Mouse (Mus musculus) neural tube, embryonic 14.5 days (tissue): Measurements from ENCODE around the gene Asic2. TPM values are rescaled to one million over a fixed set of nuclear protein-coding genes. Genes with fewer than 3 reads are reported as not detected.

Experiments
- ATAC-seq: fragments of 200-750 bp; cut with Nextera tagmentation; 2 replicates; pipeline ENCODE4 v1.8.0; 2017; ENCODE audit warnings: low read depth, mild to moderate bottlenecking, moderate TSS enrichment, moderate library complexity
- H3K27ac ChIP-seq: fragments of 300-500 bp; sonication (generic); 2 replicates; pipeline ENCODE4 v1.5.1; 2014; ENCODE audit warnings: low read depth, mild to moderate bottlenecking, control low read depth, low read length, moderate library complexity, mixed read lengths
- H3K27me3 ChIP-seq: fragments of 300-500 bp; sonication (generic); 2 replicates; pipeline ENCODE4 v1.6.1; 2014; ENCODE audit warnings: low read length; ENCODE audit not compliant: control insufficient read depth, insufficient read depth
- H3K36me3 ChIP-seq: fragments of 300-500 bp; sonication (generic); 2 replicates; pipeline ENCODE4 v1.6.1; 2014; ENCODE audit warnings: low read length, mixed read lengths; ENCODE audit not compliant: control insufficient read depth, insufficient read depth
- H3K4me1 ChIP-seq: fragments of 300-500 bp; sonication (generic); 2 replicates; pipeline ENCODE4 v1.6.1; 2014; ENCODE audit warnings: low read length; ENCODE audit not compliant: control insufficient read depth, insufficient read depth
- H3K4me2 ChIP-seq: fragments of 300-500 bp; sonication (generic); 2 replicates; pipeline ENCODE4 v1.6.1; 2014; ENCODE audit warnings: mild to moderate bottlenecking, low read depth, low read length, control low read depth
- H3K4me3 ChIP-seq: fragments of 300-500 bp; sonication (generic); 2 replicates; pipeline ENCODE4 v1.5.1; 2014; ENCODE audit warnings: low read depth, low read length, control low read depth, mixed read lengths
- H3K9ac ChIP-seq: fragments of 300-500 bp; sonication (generic); replicated peaks from 2 replicates; pipeline ENCODE4 v1.6.1; 2014; ENCODE audit warnings: low read depth, mild to moderate bottlenecking, control low read depth, low read length, mixed read lengths
- H3K9me3 ChIP-seq: fragments of 300-500 bp; sonication (generic); 2 replicates; pipeline ENCODE4 v1.6.1; 2016; ENCODE audit warnings: low read length; ENCODE audit not compliant: control insufficient read depth
- WGBS: fragments of 180-500 bp; shearing (Covaris S2); extraction: QIAGEN DNeasy Blood & Tissue Kit; methylation state at CpG from one replicate; pipeline ENCODE4 v1.1.7; 2014; 5-methylcytosine and 5-hydroxymethylcytosine counted together
- polyA plus RNA-seq: library from polyadenylated mRNA; unstranded; fragments of >200 nt; fragmentation: Nextera tagmentation; extraction: Ambion mirVana; gene quantifications from 2 replicates; pipeline ENCODE4 v1.2.1, GENCODE M21; 2014

Asic2 gene
- polyA plus RNA-seq, 1 experiment from 2014 or later: 16.2 TPM

DNA sequence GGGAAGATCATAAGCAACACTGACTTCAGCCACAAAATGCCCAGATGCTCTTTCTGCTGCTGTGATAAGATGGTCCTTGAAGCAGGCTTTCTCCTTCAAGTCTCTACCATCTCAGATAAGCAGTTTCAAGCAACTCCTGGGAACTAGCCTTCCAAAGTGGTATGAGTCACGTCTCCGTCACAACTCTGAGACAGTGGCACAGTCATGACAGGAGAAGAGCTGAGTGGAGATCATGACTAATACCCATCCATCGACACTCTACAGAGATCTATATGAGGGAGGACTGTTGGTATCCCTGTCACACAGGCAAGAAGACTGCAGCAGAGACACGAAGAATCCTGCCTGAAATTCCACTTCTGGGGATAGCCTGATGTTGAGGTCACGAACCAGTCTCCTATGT is 1049.9 kb downstream of the Asic2 start:
- Histone ChIP-seq H3K4me3 (no peak overlapping the region), H3K4me1 (no peaks in the 10 kb centered on the region), H3K9me3 (no peaks in the 10 kb centered on the region), H3K36me3 (no peaks in the 10 kb centered on the region), H3K27ac (no peak overlapping the region), H3K9ac (no peak overlapping the region), H3K27me3 (no peaks in the 10 kb centered on the region), H3K4me2 (no peak overlapping the region)
- no peak for ATAC-seq
- WGBS: 88% methylated on average over 5 of the region's 5 CpGs

GRCm38 (mm10) chr11:80917688-80918087 is 1050.6 kb downstream of the Asic2 start:
- Histone ChIP-seq H3K9me3 (no peaks in the 10 kb centered on the region), H3K4me1 (no peaks in the 10 kb centered on the region)

DNA sequence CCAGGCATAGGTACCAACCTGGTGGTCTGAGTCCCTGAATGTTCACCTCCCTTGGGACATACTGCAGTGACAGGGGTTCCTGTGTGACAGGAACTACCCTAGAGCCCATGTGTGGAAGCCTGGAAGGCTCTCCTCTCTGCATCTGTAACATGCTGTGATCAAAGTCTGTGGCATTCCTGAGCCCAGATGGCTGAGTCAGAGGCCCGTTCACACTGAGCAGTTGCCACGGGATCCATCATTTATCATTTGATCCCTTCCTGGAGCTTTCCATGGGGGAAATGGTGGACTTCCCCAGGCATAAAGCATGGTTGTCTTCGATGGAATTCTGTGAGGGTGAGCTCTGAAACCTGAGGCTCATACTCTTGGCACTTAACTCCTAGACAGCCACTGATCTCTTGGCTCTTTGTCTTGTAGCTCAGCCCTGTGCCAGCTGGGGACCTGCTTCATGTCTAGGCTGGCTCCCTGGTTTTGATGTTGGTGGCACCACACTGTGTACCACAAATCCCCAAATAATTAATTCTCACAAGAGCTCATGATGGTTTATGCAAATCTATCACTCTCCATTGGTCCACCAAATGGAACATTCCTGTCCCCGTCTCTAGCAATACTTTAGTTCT is 1054.7 kb downstream of the Asic2 start:
- Histone ChIP-seq H3K4me1 (no peaks in the 10 kb centered on the region), H3K27ac (no peak overlapping the region), H3K9ac (no peak overlapping the region), H3K4me3 (no peak overlapping the region), H3K27me3 (no peaks in the 10 kb centered on the region), H3K4me2 (no peak overlapping the region), H3K9me3 (no peaks in the 10 kb centered on the region), H3K36me3 (no peaks in the 10 kb centered on the region)
- WGBS: 48% methylated on average over 4 of the region's 4 CpGs
- no peak for ATAC-seq

More at GRCm38 (mm10) chr11:80917688-80918087, 1050.6 kb downstream of the Asic2 start:
- Histone ChIP-seq H3K4me2 (no peak overlapping the region), H3K4me3 (no peak overlapping the region), H3K27ac (no peak overlapping the region), H3K36me3 (no peaks in the 10 kb centered on the region), H3K9ac (no peak overlapping the region), H3K27me3 (no peaks in the 10 kb centered on the region)
- no peak for ATAC-seq

- WGBS: 73% methylated on average over 5 of the region's 5 CpGs
- no peak for ATAC-seq
Observed at GRCm38 (mm10) chr11:80912721-80913120, 1055.5 kb downstream of the Asic2 start.

DNA sequence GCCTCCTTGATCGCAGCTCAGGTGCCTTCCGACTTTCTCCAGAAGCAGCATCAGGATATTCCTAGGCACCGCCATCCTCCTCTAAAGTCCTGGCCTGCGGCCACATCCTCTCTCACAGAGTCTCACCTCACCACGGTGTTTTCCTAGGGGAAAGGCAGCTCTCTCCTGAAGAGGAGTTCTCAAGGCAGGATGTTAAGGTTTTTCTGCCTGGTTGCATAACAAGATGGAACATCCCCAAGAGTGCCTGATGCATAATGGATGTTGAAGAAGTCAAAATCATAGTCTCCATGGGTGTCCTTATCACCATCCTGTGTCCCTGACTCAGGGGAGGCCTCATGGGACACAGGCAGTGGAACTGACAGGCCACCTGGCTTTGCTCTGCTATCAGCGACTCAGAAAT is 1060.4 kb downstream of the Asic2 start:
- Histone ChIP-seq H3K36me3 (no peaks in the 10 kb centered on the region), H3K27ac (no peak overlapping the region), H3K4me1 (no peaks in the 10 kb centered on the region), H3K4me2 (no peak overlapping the region), H3K9me3 (no peaks in the 10 kb centered on the region), H3K9ac (no peak overlapping the region), H3K27me3 (no peaks in the 10 kb centered on the region), H3K4me3 (no peak overlapping the region)
- 93% methylated on average over 6 of the region's 6 CpGs for WGBS
- no peak for ATAC-seq

More at GRCm38 (mm10) chr11:80912721-80913120, 1055.5 kb downstream of the Asic2 start:
- Histone ChIP-seq H3K27me3 (no peaks in the 10 kb centered on the region), H3K9me3 (no peaks in the 10 kb centered on the region), H3K9ac (no peak overlapping the region), H3K36me3 (no peaks in the 10 kb centered on the region), H3K4me2 (no peak overlapping the region), H3K27ac (no peak overlapping the region), H3K4me3 (no peak overlapping the region), H3K4me1 (no peaks in the 10 kb centered on the region)

GRCm38 (mm10) chr11:80906456-80906855 is 1061.8 kb downstream of the Asic2 start:
- ATAC-seq: no peak
- Histone ChIP-seq H3K9ac (no peak overlapping the region), H3K27me3 (no peaks in the 10 kb centered on the region), H3K9me3 (no peaks in the 10 kb centered on the region), H3K27ac (no peak overlapping the region), H3K4me2 (no peak overlapping the region), H3K36me3 (no peaks in the 10 kb centered on the region), H3K4me3 (no peak overlapping the region), H3K4me1 (no peaks in the 10 kb centered on the region)
- 37% methylated on average over 4 of the region's 4 CpGs for WGBS

DNA sequence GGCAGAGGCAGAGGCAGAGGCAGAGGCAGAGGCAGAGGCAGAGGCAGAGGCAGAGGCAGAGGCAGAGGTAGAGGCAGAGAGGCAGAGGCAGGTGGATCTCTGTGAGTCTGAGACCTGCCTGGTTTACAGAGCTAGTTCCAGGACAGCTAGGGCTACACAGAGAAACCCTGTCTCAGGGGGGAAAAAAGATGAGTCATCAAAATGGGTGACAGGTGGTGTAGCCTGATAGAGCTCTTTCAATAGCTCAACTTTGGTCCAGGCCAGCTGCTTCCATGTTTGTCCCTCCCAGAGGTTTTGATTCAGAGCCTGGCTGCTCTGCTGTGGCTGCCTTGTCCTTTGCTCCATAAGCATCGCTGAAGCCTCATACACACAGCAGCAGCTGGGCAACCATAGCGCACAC is 1063.7 kb downstream of the Asic2 start:
- Histone ChIP-seq H3K9ac (no peak overlapping the region), H3K27ac (no peak overlapping the region), H3K4me1 (no peaks in the 10 kb centered on the region), H3K9me3 (no peaks in the 10 kb centered on the region), H3K4me2 (no peak overlapping the region), H3K4me3 (no peak overlapping the region), H3K36me3 (no peaks in the 10 kb centered on the region), H3K27me3 (no peaks in the 10 kb centered on the region)
- ATAC-seq: no peak
- 42% methylated on average over 2 of the region's 2 CpGs for WGBS

DNA sequence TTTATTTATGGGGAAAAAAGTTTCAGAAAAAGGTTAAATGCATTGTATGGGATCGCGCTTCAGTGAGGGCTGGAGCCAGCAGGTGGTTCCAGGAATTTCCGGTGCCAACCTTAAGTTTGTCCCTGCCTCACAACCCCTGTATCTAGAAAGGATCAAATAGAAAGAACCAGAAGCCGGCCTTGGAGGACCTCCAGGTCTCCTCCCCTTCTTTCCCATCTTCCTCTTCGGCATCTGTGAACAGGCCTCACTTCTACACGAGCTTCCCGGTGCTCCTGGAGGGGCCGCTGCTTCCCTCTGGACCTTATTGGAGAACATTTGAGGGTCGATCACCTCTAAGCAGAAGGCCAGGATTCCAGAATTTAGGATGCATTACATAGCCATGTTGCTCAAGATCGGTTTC is 1064.8 kb downstream of the Asic2 start:
- Histone ChIP-seq H3K36me3 (no peaks in the 10 kb centered on the region), H3K4me3 (no peak overlapping the region), H3K4me1 (no peaks in the 10 kb centered on the region), H3K4me2 (no peak overlapping the region), H3K27ac (no peak overlapping the region), H3K9me3 (no peaks in the 10 kb centered on the region), H3K9ac (no peak overlapping the region), H3K27me3 (no peaks in the 10 kb centered on the region)
- 87% methylated on average over 10 of the region's 10 CpGs for WGBS
- ATAC-seq: no peak

DNA sequence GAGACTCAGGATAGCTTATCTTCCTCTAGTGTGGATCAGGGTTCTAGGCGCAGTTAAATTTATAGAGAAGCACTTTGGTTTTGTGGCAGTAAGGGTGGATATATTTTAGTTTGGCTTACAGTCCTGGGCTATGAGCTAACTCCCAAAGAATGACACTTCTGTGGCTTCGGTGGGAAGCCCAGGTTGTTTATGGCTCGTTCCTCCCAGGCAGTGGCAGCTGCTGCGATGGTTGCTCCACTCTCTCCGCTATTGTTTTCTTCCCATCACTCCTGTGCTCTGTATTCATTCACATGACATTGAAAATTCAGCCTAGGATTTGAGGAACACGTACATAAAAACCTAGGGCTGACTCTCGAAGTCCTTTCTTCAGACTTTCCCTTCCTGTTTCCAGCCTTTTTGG is 1065.6 kb downstream of the Asic2 start:
- no peak overlapping the region for H3K27ac ChIP-seq
- H3K27me3 ChIP-seq: no peaks in the 10 kb centered on the region
- H3K4me3 ChIP-seq: no peak overlapping the region
- H3K4me1 ChIP-seq: no peaks in the 10 kb centered on the region
- no peaks in the 10 kb centered on the region for H3K36me3 ChIP-seq
- H3K9me3 ChIP-seq: no peaks in the 10 kb centered on the region
- no peak overlapping the region for H3K9ac ChIP-seq
- no peak overlapping the region for H3K4me2 ChIP-seq
- ATAC-seq: no peak
- WGBS: 27% methylated on average over 7 of the region's 7 CpGs
